Mouse (Mus musculus) hindbrain, postnatal 0 days (tissue): ENCODE data around the gene Tbc1d16. TPM values are rescaled to one million over a fixed set of nuclear protein-coding genes. Genes with fewer than 3 reads are reported as not detected.
A peak's percentile ranks its signal among the peaks of the same experiment; 100 is the strongest.

Experiments used
- ATAC-seq: fragments of 200-750 bp; cut with Nextera tagmentation; 2 replicates; pipeline ENCODE4 v1.8.0; 2017; ENCODE audit warnings: mild to moderate bottlenecking, moderate TSS enrichment, moderate library complexity
- DNase-seq: peaks from one replicate; pipeline ENCODE4 v3.0.0-alpha.2; 2015; ENCODE audit warnings: low spot score
- H3K27ac ChIP-seq: fragments of 300-500 bp; sonication (generic); 2 replicates; pipeline ENCODE4 v1.5.1; 2014; ENCODE audit warnings: mild to moderate bottlenecking
- H3K27me3 ChIP-seq: fragments of 300-500 bp; sonication (generic); 2 replicates; pipeline ENCODE4 v1.6.1; 2014; ENCODE audit warnings: low read length, mixed read lengths; ENCODE audit not compliant: insufficient read depth
- H3K36me3 ChIP-seq: fragments of 300-500 bp; sonication (generic); 2 replicates; pipeline ENCODE4 v1.6.1; 2014; ENCODE audit warnings: low read length, mixed read lengths; ENCODE audit not compliant: insufficient read depth
- H3K4me1 ChIP-seq: fragments of 300-500 bp; sonication (generic); 2 replicates; pipeline ENCODE4 v1.6.1; 2014; ENCODE audit warnings: antibody characterized with exemption, low read length, mixed read lengths; ENCODE audit not compliant: insufficient read depth
- H3K4me2 ChIP-seq: fragments of 300-500 bp; sonication (generic); 2 replicates; pipeline ENCODE4 v1.6.1; 2014; ENCODE audit warnings: low read depth, mild to moderate bottlenecking, low read length, moderate library complexity, mixed read lengths
- H3K4me3 ChIP-seq: fragments of 300-500 bp; sonication (generic); 2 replicates; pipeline ENCODE4 v1.5.1; 2014; ENCODE audit warnings: low read length
- H3K9ac ChIP-seq: fragments of 300-500 bp; sonication (generic); replicated peaks from 2 replicates; pipeline ENCODE4 v1.6.1; 2014; ENCODE audit warnings: mild to moderate bottlenecking, low read length, moderate library complexity, mixed read lengths
- H3K9me3 ChIP-seq: fragments of 300-500 bp; sonication (generic); 2 replicates; pipeline ENCODE4 v1.6.1; 2016; ENCODE audit warnings: low read length, mixed read lengths
- CTCF ChIP-seq: IDR thresholded peaks from 2 replicates; pipeline ENCODE4 v1.5.1; 2016; ENCODE audit warnings: antibody characterized with exemption, control low read depth, low read depth
- WGBS: fragments of 180-500 bp; shearing (Covaris S2); extraction: QIAGEN DNeasy Blood & Tissue Kit; methylation state at CpG from one replicate; pipeline ENCODE4 v1.1.7; 2014; 5-methylcytosine and 5-hydroxymethylcytosine counted together
- polyA plus RNA-seq: library from polyadenylated mRNA; unstranded; fragments of >200 nt; fragmentation: Nextera tagmentation; extraction: Ambion mirVana; gene quantifications from 2 replicates; pipeline ENCODE4 v1.2.1, GENCODE M21; 2015
- total RNA-seq: library from RNA; depleted of rRNA; stranded (reverse); fragments of >200 nt; gene quantifications from 2 replicates; pipeline ENCODE4 v1.2.3, GENCODE M21; 2014

The Tbc1d16 gene
- total and polyA plus RNA-seq, 2 experiments from 2014 or later = 42.1 to 161 TPM

DNA sequence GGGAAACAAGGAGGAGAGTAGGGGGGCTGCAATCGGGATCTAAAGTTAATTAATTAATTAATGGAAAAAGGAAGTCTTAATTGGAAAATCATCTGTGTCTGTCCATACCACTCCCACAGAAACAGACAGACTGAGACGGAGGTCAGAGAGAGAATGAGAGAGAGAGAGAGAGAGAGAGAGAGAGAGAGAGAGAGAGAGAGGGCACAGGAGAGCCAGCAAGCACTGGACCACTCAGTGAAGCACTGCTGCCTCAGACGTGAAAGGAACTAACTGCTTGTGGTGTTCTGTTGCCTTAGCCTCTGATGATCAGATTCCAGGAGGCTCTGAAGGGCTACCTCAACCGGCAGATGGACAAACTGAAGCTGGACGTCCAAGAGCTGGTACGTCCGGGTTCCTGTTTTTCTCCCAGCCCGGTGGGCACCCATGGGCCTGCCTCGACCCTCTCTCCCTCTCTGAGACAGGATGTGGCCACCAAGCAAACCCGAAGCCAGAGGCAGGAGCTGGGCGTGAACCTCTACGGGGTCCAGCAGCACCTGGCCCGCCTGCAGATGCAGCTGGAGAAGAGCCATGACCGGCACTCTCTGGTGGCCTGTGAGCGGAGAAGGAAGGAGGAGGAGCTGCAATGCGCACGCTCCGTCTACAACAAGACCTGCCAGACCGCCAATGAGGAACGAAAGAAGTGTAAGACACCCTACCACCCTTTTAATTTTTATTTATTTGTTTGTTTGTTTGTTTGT, 9.4 kb upstream of the Tbc1d16 start:
- ATAC-seq (no peak; the same call in 1 of the 2 replicates), DNase-seq (no peak)
- WGBS = 41% methylated on average over 20 of the region's 20 CpGs
- Histone ChIP-seq H3K4me3 (no peak overlapping the region; the same call in 1 of the 2 replicates), H3K27me3 (no peaks in the 10 kb centered on the region), H3K27ac (peak overlapping the region; percentile 41), H3K36me3 (no peaks in the 10 kb centered on the region), H3K4me1 (no peaks in the 10 kb centered on the region), H3K9ac (0 out of 2 replicates have a peak overlapping the region, but pooled peaks have one; percentile 3), H3K4me2 (peak overlapping the region; percentile 23), H3K9me3 (no peaks in the 10 kb centered on the region)
- no peak for TF ChIP-seq CTCF

DNA sequence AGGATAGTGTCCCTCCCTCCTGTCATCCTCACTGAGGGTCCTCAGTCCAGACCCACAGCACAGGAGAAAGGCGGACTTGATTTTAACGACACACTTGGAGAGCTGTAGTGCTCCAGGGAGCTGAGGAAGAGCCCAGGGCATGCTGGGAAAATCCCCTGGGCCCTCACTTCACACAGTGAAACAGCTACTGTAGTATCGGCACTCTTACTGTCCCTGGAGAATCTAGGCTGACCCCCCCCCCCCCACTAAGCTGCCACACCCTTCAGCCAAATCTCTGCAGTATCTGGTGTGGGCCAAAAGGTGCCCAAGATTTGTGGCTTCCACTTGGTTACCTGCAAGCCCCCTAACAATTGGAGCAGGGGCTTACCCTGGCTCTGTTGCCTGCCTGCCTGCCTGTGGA, 8.7 kb upstream of the Tbc1d16 start:
- H3K4me2 ChIP-seq = no peak overlapping the region
- H3K4me1 ChIP-seq = no peaks in the 10 kb centered on the region
- DNase-seq (no peak), ATAC-seq (no peak)
- no peak for TF ChIP-seq CTCF
- no peaks in the 10 kb centered on the region for H3K27me3 ChIP-seq
- H3K36me3 ChIP-seq = no peaks in the 10 kb centered on the region
- 43% methylated on average over 3 of the region's 3 CpGs for WGBS
- H3K4me3 ChIP-seq = no peak overlapping the region
- H3K9me3 ChIP-seq = no peaks in the 10 kb centered on the region
- no peak overlapping the region for H3K9ac ChIP-seq
- no peak overlapping the region for H3K27ac ChIP-seq

DNA sequence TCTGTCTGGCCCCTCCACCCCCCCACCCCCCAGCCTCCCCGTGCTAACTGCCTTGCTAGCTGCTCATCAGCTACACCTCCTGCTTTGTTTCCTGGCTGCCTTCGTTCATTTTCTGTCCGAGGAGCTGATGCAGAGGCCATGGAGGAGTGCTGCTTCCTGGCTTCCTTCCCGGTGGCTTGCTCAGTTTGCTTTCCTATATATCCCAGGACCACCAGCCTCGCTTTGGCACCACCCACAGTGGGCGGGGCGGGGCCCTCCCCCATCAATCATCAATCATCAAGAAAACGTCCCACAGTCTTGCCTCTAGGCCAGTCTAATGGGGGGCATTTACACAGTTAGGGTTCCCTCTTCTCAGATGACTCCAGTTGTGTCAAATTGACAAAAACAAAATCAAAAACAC, 8.1 kb upstream of the Tbc1d16 start:
- no peaks in the 10 kb centered on the region for H3K9me3 ChIP-seq
- ATAC-seq = no peak
- DNase-seq = no peak
- 28% methylated on average over 8 of the region's 8 CpGs for WGBS
- no peak for TF ChIP-seq CTCF
- H3K36me3 ChIP-seq = no peaks in the 10 kb centered on the region
- no peak overlapping the region for H3K27ac ChIP-seq
- H3K4me1 ChIP-seq = no peaks in the 10 kb centered on the region
- no peak overlapping the region for H3K4me3 ChIP-seq
- no peak overlapping the region for H3K4me2 ChIP-seq
- H3K9ac ChIP-seq = no peak overlapping the region
- H3K27me3 ChIP-seq = no peaks in the 10 kb centered on the region

DNA sequence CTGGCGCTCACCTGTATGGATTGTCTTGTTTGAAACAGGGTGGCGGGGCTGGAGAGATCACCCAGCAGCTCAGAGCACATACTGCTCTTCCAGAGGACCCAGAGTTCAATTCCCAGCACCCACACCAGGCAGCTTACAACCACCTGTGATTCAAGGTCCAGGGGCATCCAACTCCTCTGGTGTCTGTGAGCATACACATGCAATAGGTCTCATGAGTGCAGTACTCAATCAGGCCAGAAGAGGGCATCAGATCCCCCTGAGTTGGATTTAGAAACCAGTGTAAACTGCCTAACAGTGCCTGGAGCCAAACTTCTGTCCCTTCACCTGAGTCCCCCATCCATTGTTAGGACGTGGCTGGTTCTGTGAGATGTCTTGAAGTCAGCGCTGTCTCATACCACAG, 7.3 kb upstream of the Tbc1d16 start:
- H3K4me2 ChIP-seq = no peak overlapping the region
- H3K27ac ChIP-seq = no peak overlapping the region
- WGBS = 85% methylated on average over 4 of the region's 4 CpGs
- H3K27me3 ChIP-seq = no peaks in the 10 kb centered on the region
- no peaks in the 10 kb centered on the region for H3K4me1 ChIP-seq
- H3K9me3 ChIP-seq = no peaks in the 10 kb centered on the region
- peak; percentile 83 for TF ChIP-seq CTCF
- H3K4me3 ChIP-seq = no peak overlapping the region
- ATAC-seq (no peak), DNase-seq (peak; percentile 76)
- H3K36me3 ChIP-seq = no peaks in the 10 kb centered on the region
- H3K9ac ChIP-seq = no peak overlapping the region

DNA sequence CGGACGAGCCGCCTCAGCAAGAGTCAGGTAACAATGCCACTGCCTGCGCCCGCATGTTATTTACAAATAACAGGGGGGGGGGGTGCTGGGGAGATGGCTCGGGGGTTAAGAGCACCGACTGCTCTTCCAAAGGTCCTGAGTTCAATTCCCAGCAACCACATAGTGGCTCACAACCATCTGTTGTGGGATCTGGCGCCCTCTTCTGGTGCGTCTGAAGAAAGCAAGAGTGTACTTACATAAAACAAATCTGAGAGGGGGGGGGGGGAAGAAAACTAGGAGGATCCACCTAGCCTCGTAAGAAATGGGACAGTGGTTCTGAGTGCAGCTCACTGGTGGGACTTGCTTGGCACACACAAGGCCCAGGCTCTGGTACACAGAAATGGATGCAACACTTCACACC, 6.5 kb upstream of the Tbc1d16 start:
- 97% methylated on average over 10 of the region's 10 CpGs for WGBS
- H3K4me3 ChIP-seq = no peak overlapping the region
- no peaks in the 10 kb centered on the region for H3K27me3 ChIP-seq
- H3K27ac ChIP-seq = no peak overlapping the region
- no peak overlapping the region for H3K9ac ChIP-seq
- no peaks in the 10 kb centered on the region for H3K36me3 ChIP-seq
- no peak; the same call in 1 of the 2 replicates for TF ChIP-seq CTCF
- H3K9me3 ChIP-seq = no peaks in the 10 kb centered on the region
- DNase-seq (no peak), ATAC-seq (no peak)
- no peak overlapping the region for H3K4me2 ChIP-seq
- H3K4me1 ChIP-seq = peaks cover under 1% of the 10 kb centered on the region; the same call in 1 of the 2 replicates

DNA sequence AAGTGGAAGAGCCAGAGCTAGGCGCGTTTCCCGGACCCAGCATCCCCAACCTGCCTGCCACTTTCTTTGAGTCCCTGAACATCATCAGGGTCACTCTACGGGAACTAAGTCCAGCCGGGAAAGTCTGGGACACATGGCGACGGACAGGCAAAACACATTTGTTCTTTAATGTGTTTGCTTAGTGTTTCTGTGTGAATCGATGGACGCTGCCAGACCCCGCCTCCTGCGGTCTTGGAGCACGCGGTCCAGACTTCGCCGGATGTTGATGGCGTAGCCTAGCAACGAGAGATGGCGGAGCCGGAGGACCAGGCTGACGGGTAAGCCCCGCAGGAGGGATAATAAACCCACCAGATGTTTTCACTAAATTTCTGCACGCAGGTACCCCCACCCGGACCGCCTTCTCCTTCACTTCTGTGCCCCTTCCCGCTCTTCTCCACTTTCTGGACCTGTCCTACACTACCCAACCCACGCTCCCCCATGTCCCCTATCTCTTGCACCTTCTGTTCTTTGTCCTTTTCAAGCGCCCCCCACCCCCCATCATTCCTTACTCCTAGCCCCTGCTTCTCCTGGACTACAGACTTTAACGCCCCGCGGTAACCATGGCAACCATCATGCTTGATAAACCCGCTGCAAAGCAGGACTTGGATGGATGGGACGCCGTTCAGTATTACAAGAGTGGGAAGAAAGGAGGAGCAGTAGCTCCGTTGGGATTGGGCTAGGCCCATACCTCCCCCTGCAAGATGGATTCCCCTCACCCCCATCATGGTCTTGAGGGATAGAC, 737 bp upstream of the Tbc1d16 start:
- peak overlapping the region; percentile 94 for H3K4me2 ChIP-seq
- H3K9me3 ChIP-seq = no peaks in the 10 kb centered on the region
- no peaks in the 10 kb centered on the region for H3K27me3 ChIP-seq
- WGBS = under 1% methylated on average over 34 of the region's 34 CpGs
- TF ChIP-seq CTCF = peak; percentile 17; the same call in 1 of the 2 replicates
- H3K4me1 ChIP-seq = peaks cover 28% of the 10 kb centered on the region
- no peaks in the 10 kb centered on the region for H3K36me3 ChIP-seq
- DNase-seq (peak; percentile 92), ATAC-seq (peak; percentile 88)
- H3K4me3 ChIP-seq = peak overlapping the region; percentile 84
- peak overlapping the region; percentile 83 for H3K9ac ChIP-seq
- peak overlapping the region; percentile 78 for H3K27ac ChIP-seq
